Mouse (Mus musculus): ENCODE data around the gene Cxcl5.

DNA sequence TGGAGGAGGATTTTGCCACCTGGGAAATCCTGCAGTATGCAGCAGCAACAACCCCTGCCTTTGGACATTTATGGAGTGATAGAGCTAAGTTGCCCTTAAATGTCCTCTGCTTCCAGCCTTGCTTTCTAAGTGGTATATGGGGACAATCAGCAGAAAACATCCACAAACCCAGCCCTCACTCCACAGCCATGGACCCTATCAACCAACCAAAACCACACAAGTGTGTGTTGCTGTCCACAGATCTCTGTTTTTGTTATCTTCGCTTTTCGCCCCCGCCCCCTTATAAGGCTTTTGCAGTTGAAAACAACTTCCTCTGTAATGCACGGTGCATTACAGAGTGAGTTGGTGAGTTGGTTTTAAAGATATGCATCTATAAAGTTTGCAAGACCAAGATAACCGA, 16.4 kb downstream of the Cxcl5 start:
- TF ChIP-seq CTCF (IDR thresholded peaks at IDR 0.05; ENCODE audit: borderline replicate concordance, extremely low read depth, insufficient read depth, insufficient read length) (no peak), POLR2A (IDR thresholded peaks at IDR 0.05; ENCODE audit: borderline replicate concordance, extremely low read depth, insufficient read depth, insufficient read length, poor library complexity, severe bottlenecking) (no peak)
